Mouse (Mus musculus): ENCODE results near the gene Cdk6.
"Not testable (repeated sequence)": the region's sequence is repeated elsewhere in the genome, so short reads cannot be mapped to it uniquely, and the experiment has no call there.

GRCm38 (mm10) chr5:3349393-3349792 lies 8.1 kb downstream of the Cdk6 start:
- TF ChIP-seq POLR2A, CTCF (IDR thresholded peaks at IDR 0.05; ENCODE audit: insufficient read depth, low read depth, low read length): not testable (repeated sequence)

Measured in olfactory bulb, adult 2 months (tissue).